Mouse (Mus musculus) embryonic facial prominence, embryonic 14.5 days (tissue): ENCODE measurements around the gene Zfp202. TPM values are rescaled to one million over a fixed set of nuclear protein-coding genes. Genes with fewer than 3 reads are reported as not detected.

ENCODE experiments used
- ATAC-seq: fragments of 200-750 bp; cut with Nextera tagmentation; 2 replicates; pipeline ENCODE4 v1.8.0; 2017; ENCODE audit warnings: low read depth, moderate number of reproducible peaks, moderate TSS enrichment
- DNase-seq: peaks from one replicate; pipeline ENCODE4 v3.0.0-alpha.2; 2015; ENCODE audit warnings: low spot score
- H3K27ac ChIP-seq: fragments of 300-500 bp; sonication (generic); replicated peaks from 2 replicates; pipeline ENCODE4 v1.5.1; 2014; ENCODE audit warnings: low read depth, mild to moderate bottlenecking, low read length, moderate library complexity
- H3K27me3 ChIP-seq: fragments of 300-500 bp; sonication (generic); replicated peaks from 2 replicates; pipeline ENCODE4 v1.6.1; 2014; ENCODE audit warnings: low read length; ENCODE audit not compliant: control insufficient read depth, insufficient read depth
- H3K36me3 ChIP-seq: fragments of 300-500 bp; sonication (generic); 2 replicates; pipeline ENCODE4 v1.6.1; 2014; ENCODE audit warnings: low read length, mixed read lengths; ENCODE audit not compliant: control insufficient read depth, insufficient read depth
- H3K4me1 ChIP-seq: fragments of 300-500 bp; sonication (generic); 2 replicates; pipeline ENCODE4 v1.6.1; 2014; ENCODE audit warnings: antibody characterized with exemption, low read length; ENCODE audit not compliant: control insufficient read depth, insufficient read depth
- H3K4me2 ChIP-seq: fragments of 300-500 bp; sonication (generic); 2 replicates; pipeline ENCODE4 v1.6.1; 2014; ENCODE audit warnings: low read depth, mild to moderate bottlenecking, low read length, moderate library complexity, mixed read lengths
- H3K4me3 ChIP-seq: fragments of 300-500 bp; sonication (generic); 2 replicates; pipeline ENCODE4 v1.5.1; 2014; ENCODE audit warnings: low read depth, mild to moderate bottlenecking, low read length
- H3K9ac ChIP-seq: fragments of 300-500 bp; sonication (generic); 2 replicates; pipeline ENCODE4 v1.6.1; 2014; ENCODE audit warnings: low read depth, mild to moderate bottlenecking, low read length, moderate library complexity, mixed read lengths
- H3K9me3 ChIP-seq: fragments of 300-500 bp; sonication (generic); 2 replicates; pipeline ENCODE4 v1.6.1; 2016; ENCODE audit warnings: low read length; ENCODE audit not compliant: control insufficient read depth
- WGBS: fragments of 180-500 bp; shearing (Covaris S2); extraction: QIAGEN DNeasy Blood & Tissue Kit; methylation state at CpG from one replicate; pipeline ENCODE4 v1.1.7; 2014; 5-methylcytosine and 5-hydroxymethylcytosine counted together
- polyA plus RNA-seq: library from polyadenylated mRNA; unstranded; fragments of >200 nt; fragmentation: Nextera tagmentation; extraction: Ambion mirVana; gene quantifications from 2 replicates; pipeline ENCODE4 v1.2.1, GENCODE M21; 2014

Zfp202 gene
- polyA plus RNA-seq, 1 experiment from 2014 or later, result 5.7 TPM

GRCm38 (mm10) chr9:40206546-40206950 lies 14.4 kb downstream of the Zfp202 start:
- Histone ChIP-seq H3K9me3 (no peaks in the 10 kb centered on the region), H3K27me3 (no peaks in the 10 kb centered on the region), H3K4me1 (no peaks in the 10 kb centered on the region), H3K27ac (no peak overlapping the region), H3K4me2 (no peak overlapping the region), H3K4me3 (no peak overlapping the region), H3K9ac (no peak overlapping the region), H3K36me3 (peaks cover 44% of the 10 kb centered on the region)
- ATAC-seq (no peak), DNase-seq (no peak)
- 84% methylated on average over 5 of the region's 5 CpGs for WGBS

- H3K36me3 ChIP-seq, result peaks cover 59% of the 10 kb centered on the region
- no peak for ATAC-seq
- no peaks in the 10 kb centered on the region for H3K4me1 ChIP-seq
- H3K4me2 ChIP-seq, result no peak overlapping the region
- no peak overlapping the region for H3K9ac ChIP-seq
- no peaks in the 10 kb centered on the region for H3K27me3 ChIP-seq
- WGBS, result 92% methylated on average over 2 of the region's 2 CpGs
- H3K4me3 ChIP-seq, result no peak overlapping the region
- H3K9me3 ChIP-seq, result no peaks in the 10 kb centered on the region
- H3K27ac ChIP-seq, result no peak overlapping the region
- no peak for DNase-seq
Measured at GRCm38 (mm10) chr9:40210744-40211143, 18.6 kb downstream of the Zfp202 start.

GRCm38 (mm10) chr9:40214058-40214457 lies 21.9 kb downstream of the Zfp202 start:
- no peak overlapping the region for H3K4me2 ChIP-seq
- H3K4me1 ChIP-seq, result no peaks in the 10 kb centered on the region
- WGBS, result 84% methylated on average over 5 of the region's 5 CpGs
- H3K27ac ChIP-seq, result no peak overlapping the region
- no peak overlapping the region for H3K4me3 ChIP-seq
- no peaks in the 10 kb centered on the region for H3K9me3 ChIP-seq
- DNase-seq, result no peak
- H3K27me3 ChIP-seq, result no peaks in the 10 kb centered on the region
- ATAC-seq, result no peak
- H3K36me3 ChIP-seq, result peaks cover 40% of the 10 kb centered on the region
- H3K9ac ChIP-seq, result no peak overlapping the region

GRCm38 (mm10) chr9:40216651-40217050 lies 24.5 kb downstream of the Zfp202 start:
- no peaks in the 10 kb centered on the region for H3K9me3 ChIP-seq
- 63% methylated on average over 4 of the region's 4 CpGs for WGBS
- no peak overlapping the region for H3K27ac ChIP-seq
- H3K9ac ChIP-seq, result no peak overlapping the region
- ATAC-seq, result no peak
- H3K4me2 ChIP-seq, result no peak overlapping the region
- no peaks in the 10 kb centered on the region for H3K4me1 ChIP-seq
- H3K4me3 ChIP-seq, result no peak overlapping the region
- no peaks in the 10 kb centered on the region for H3K27me3 ChIP-seq
- H3K36me3 ChIP-seq, result peaks cover 14% of the 10 kb centered on the region
- DNase-seq, result no peak

GRCm38 (mm10) chr9:40224289-40224688 lies 32.2 kb downstream of the Zfp202 start:
- Histone ChIP-seq H3K9ac (no peak overlapping the region), H3K36me3 (no peaks in the 10 kb centered on the region), H3K4me1 (no peaks in the 10 kb centered on the region), H3K27ac (no peak overlapping the region), H3K9me3 (no peaks in the 10 kb centered on the region), H3K27me3 (no peaks in the 10 kb centered on the region), H3K4me2 (no peak overlapping the region), H3K4me3 (no peak overlapping the region)
- ATAC-seq, result no peak
- 72% methylated on average over 4 of the region's 4 CpGs for whole genome bisulfite sequencing
- DNase-seq, result no peak

- ATAC-seq, result peak; percentile 83
- Histone ChIP-seq H3K4me2 (no peak overlapping the region), H3K27ac (no peak overlapping the region), H3K27me3 (no peaks in the 10 kb centered on the region; the same call in 1 of the 2 replicates), H3K9me3 (no peaks in the 10 kb centered on the region), H3K4me3 (no peak overlapping the region), H3K4me1 (no peaks in the 10 kb centered on the region), H3K36me3 (no peaks in the 10 kb centered on the region), H3K9ac (no peak overlapping the region)
- peak; percentile 85 for DNase-seq
- WGBS, result 69% methylated on average over 10 of the region's 10 CpGs
Measured at GRCm38 (mm10) chr9:40227874-40228789, 36.0 kb downstream of the Zfp202 start.

GRCm38 (mm10) chr9:40228804-40229331 lies 36.8 kb downstream of the Zfp202 start:
- H3K36me3 ChIP-seq, result no peaks in the 10 kb centered on the region
- H3K9me3 ChIP-seq, result no peaks in the 10 kb centered on the region
- H3K9ac ChIP-seq, result no peak overlapping the region
- H3K27ac ChIP-seq, result no peak overlapping the region
- H3K27me3 ChIP-seq, result no peaks in the 10 kb centered on the region; the same call in 1 of the 2 replicates
- no peaks in the 10 kb centered on the region for H3K4me1 ChIP-seq
- H3K4me2 ChIP-seq, result no peak overlapping the region
- no peak overlapping the region for H3K4me3 ChIP-seq
- ATAC-seq (no peak), DNase-seq (no peak)
- 40% methylated on average over 6 of the region's 6 CpGs for WGBS

- DNase-seq (peak; percentile 55), ATAC-seq (peak; percentile 31; the same call in 1 of the 2 replicates)
- no peak overlapping the region for H3K9ac ChIP-seq
- H3K9me3 ChIP-seq, result no peaks in the 10 kb centered on the region
- no peak overlapping the region for H3K4me3 ChIP-seq
- H3K4me1 ChIP-seq, result no peaks in the 10 kb centered on the region
- H3K27me3 ChIP-seq, result no peaks in the 10 kb centered on the region; the same call in 1 of the 2 replicates
- 56% methylated on average over 5 of the region's 5 CpGs for WGBS
- H3K27ac ChIP-seq, result no peak overlapping the region
- H3K4me2 ChIP-seq, result no peak overlapping the region
- H3K36me3 ChIP-seq, result no peaks in the 10 kb centered on the region
Measured at GRCm38 (mm10) chr9:40229479-40229878, 37.4 kb downstream of the Zfp202 start.
